Mouse (Mus musculus) CH12.LX (cell line): ENCODE results near the gene Galnt14. TPM values are rescaled to one million over a fixed set of nuclear protein-coding genes. Genes with fewer than 3 reads are reported as not detected.

Experiments
- DNase-seq: peaks from one replicate; pipeline ENCODE4 v3.0.0-alpha.2; 2013; ENCODE audit errors: extremely low read depth
- H3K27ac ChIP-seq: 2 replicates; pipeline ENCODE4 v1.5.1; 2012; ENCODE audit warnings: low read depth, mild to moderate bottlenecking, control low read depth, moderate library complexity; ENCODE audit not compliant: insufficient read depth
- H3K27me3 ChIP-seq: replicated peaks from 2 replicates; pipeline ENCODE3; 2012; ENCODE audit warnings: inconsistent platforms
- H3K36me3 ChIP-seq, 2 experiments: replicated peaks in 1 of 2; 2 replicates each; pipeline versions ENCODE3 to v1.6.1; 2012; ENCODE audit warnings: inconsistent platforms in 1 of 2, low read length in 1 of 2, mild to moderate bottlenecking in 1 of 2, mixed read lengths in 1 of 2, moderate library complexity in 1 of 2; ENCODE audit not compliant: control insufficient read depth in 1 of 2, insufficient read depth in 1 of 2
- H3K4me1 ChIP-seq, 2 experiments: 2 replicates each; pipeline ENCODE4 v1.6.1; 2012; ENCODE audit warnings: inconsistent platforms in 1 of 2, moderate library complexity in 1 of 2; ENCODE audit not compliant: insufficient read depth in 2 of 2, control insufficient read depth in 1 of 2
- H3K4me2 ChIP-seq: 2 replicates; pipeline ENCODE4 v1.6.1; 2012; ENCODE audit warnings: low read depth, mild to moderate bottlenecking, control low read depth; ENCODE audit not compliant: poor library complexity, insufficient read depth, severe bottlenecking
- H3K4me3 ChIP-seq, 3 experiments: fragments of 150-350 bp in 1 of 3; sonication (generic) in 1 of 3; replicated peaks in 1 of 3; 2 replicates each; pipeline versions ENCODE3 to v1.5.1; 2011 to 2012; ENCODE audit warnings: low read depth in 2 of 3, low read length in 2 of 3, mild to moderate bottlenecking in 2 of 3, moderate library complexity in 2 of 3, control low read depth in 1 of 3, improper control_type of control experiment in 1 of 3, inconsistent platforms in 1 of 3, mixed read lengths in 1 of 3; ENCODE audit not compliant: poor library complexity in 1 of 3
- H3K79me2 ChIP-seq: replicated peaks from 2 replicates; pipeline ENCODE4 v1.6.1; 2012; ENCODE audit warnings: mild to moderate bottlenecking, moderate library complexity; ENCODE audit not compliant: control insufficient read depth, poor library complexity, insufficient read depth, severe bottlenecking; ENCODE audit errors: extremely low read depth
- H3K9ac ChIP-seq: 2 replicates; pipeline ENCODE4 v1.6.1; 2012; ENCODE audit warnings: low read depth, mild to moderate bottlenecking, control low read depth, moderate library complexity; ENCODE audit not compliant: insufficient read depth
- H3K9me3 ChIP-seq: replicated peaks from 2 replicates; pipeline ENCODE3; 2012; ENCODE audit warnings: low read length, inconsistent platforms, mixed read lengths
- BHLHE40 ChIP-seq: IDR thresholded peaks from 2 replicates; pipeline ENCODE4 v1.6.1; 2011; ENCODE audit warnings: mild to moderate bottlenecking, low read depth, low read length, improper control_type of control experiment
- CHD1 ChIP-seq: IDR thresholded peaks from 2 replicates; pipeline ENCODE4 v1.6.1; 2012; ENCODE audit warnings: low read depth, low read length, improper control_type of control experiment, inconsistent platforms
- CHD2 ChIP-seq: IDR thresholded peaks from 2 replicates; pipeline ENCODE4 v1.6.1; 2011; ENCODE audit warnings: low read length, improper control_type of control experiment
- E2F4 ChIP-seq: IDR thresholded peaks from 2 replicates; pipeline ENCODE4 v1.6.1; 2011; ENCODE audit warnings: low read depth, low read length, improper control_type of control experiment; ENCODE audit not compliant: insufficient replicate concordance
- GABPA ChIP-seq: IDR thresholded peaks from 2 replicates; pipeline ENCODE4 v1.6.1; 2012; ENCODE audit warnings: low read depth, low read length, improper control_type of control experiment, inconsistent platforms; ENCODE audit not compliant: insufficient replicate concordance
- JUN ChIP-seq: IDR thresholded peaks from 2 replicates; pipeline ENCODE4 v1.6.1; 2011; ENCODE audit warnings: low read depth, mild to moderate bottlenecking, low read length, improper control_type of control experiment, moderate library complexity; ENCODE audit not compliant: insufficient read depth
- MAFK ChIP-seq: IDR thresholded peaks from 2 replicates; pipeline ENCODE4 v1.6.1; 2011; ENCODE audit warnings: low read length, improper control_type of control experiment; ENCODE audit not compliant: insufficient replicate concordance
- MAX ChIP-seq: IDR thresholded peaks from 2 replicates; pipeline ENCODE4 v1.6.1; 2011; ENCODE audit warnings: low read length, improper control_type of control experiment
- MAZ ChIP-seq: IDR thresholded peaks from 2 replicates; pipeline ENCODE4 v1.6.1; 2012; ENCODE audit warnings: low read depth, mild to moderate bottlenecking, inconsistent platforms, low read length, improper control_type of control experiment, moderate library complexity
- MEF2A ChIP-seq: IDR thresholded peaks from 2 replicates; pipeline ENCODE4 v1.6.1; 2014; ENCODE audit warnings: low read depth, mild to moderate bottlenecking, inconsistent platforms, low read length, improper control_type of control experiment, borderline replicate concordance
- MYC ChIP-seq: IDR thresholded peaks from 2 replicates; pipeline ENCODE4 v1.6.1; 2011; ENCODE audit warnings: low read depth, mild to moderate bottlenecking, improper control_type of control experiment, low read length
- NRF1 ChIP-seq: IDR thresholded peaks from 2 replicates; pipeline ENCODE4 v1.6.1; 2014; ENCODE audit warnings: low read depth, mild to moderate bottlenecking, inconsistent platforms, low read length, improper control_type of control experiment, moderate library complexity
- PAX5 ChIP-seq: IDR thresholded peaks from 2 replicates; pipeline ENCODE4 v1.6.1; 2012; ENCODE audit warnings: low read length, inconsistent platforms, mixed read lengths
- POLR2AphosphoS2 ChIP-seq: IDR thresholded peaks from 2 replicates; pipeline ENCODE4 v1.6.1; 2011; ENCODE audit warnings: low read depth, low read length, improper control_type of control experiment
- RCOR1 ChIP-seq: conservative IDR thresholded peaks from 2 replicates; pipeline ENCODE4 v1.6.1; 2012; ENCODE audit warnings: low read depth, mild to moderate bottlenecking, inconsistent platforms, low read length, improper control_type of control experiment
- SIN3A ChIP-seq: IDR thresholded peaks from 2 replicates; pipeline ENCODE4 v1.6.1; 2012; ENCODE audit warnings: low read length, improper control_type of control experiment, inconsistent platforms
- USF1 ChIP-seq: IDR thresholded peaks from 2 replicates; pipeline ENCODE4 v1.6.1; 2014; ENCODE audit warnings: low read depth, mild to moderate bottlenecking, inconsistent platforms, low read length, improper control_type of control experiment
- USF2 ChIP-seq: conservative IDR thresholded peaks from 2 replicates; pipeline ENCODE4 v1.6.1; 2011; ENCODE audit warnings: low read depth, low read length, improper control_type of control experiment
- ZC3H11A ChIP-seq: IDR thresholded peaks from 2 replicates; pipeline ENCODE4 v1.6.1; 2012; ENCODE audit warnings: low read depth, mild to moderate bottlenecking, inconsistent platforms, low read length, improper control_type of control experiment
- ZKSCAN1 ChIP-seq: IDR thresholded peaks from 2 replicates; pipeline ENCODE4 v1.6.1; 2012; ENCODE audit warnings: low read depth, inconsistent platforms, low read length, improper control_type of control experiment, borderline replicate concordance
- dilution Hi-C: fragments of 300-500 bp; cut with MboI; formaldehyde crosslinking; loops from 2 replicates; pipeline ENCODE4 v1.14.3; 2020; ENCODE audit warnings: low sequenced_read_pairs; ENCODE audit not compliant: extremely low pct_unique_long_range_greater_than_20kb, extremely low pct_ligation_motif_present
- in situ Hi-C: fragments of 300-500 bp; cut with MboI; formaldehyde crosslinking; loops from 3 replicates; pipeline ENCODE4 v1.14.3; 2019; ENCODE audit warnings: low sequenced_read_pairs, low pct_ligation_motif_present, low pct_unique_long_range_greater_than_20kb, mixed read lengths
- polyA plus RNA-seq: library from polyadenylated mRNA; unstranded; fragments of >175 nt; gene quantifications from 2 replicates; pipeline ENCODE4 v1.2.1, GENCODE M21; 2012; ENCODE audit warnings: low read depth; ENCODE audit not compliant: insufficient read length
- total RNA-seq, 2 experiments: library from RNA; depleted of rRNA; stranded (reverse); fragments of 300-350 nt in 1 of 2; fragments of >200 nt in 1 of 2; gene quantifications; 2 replicates each; pipeline ENCODE4 v1.2.3; 2012 to 2014

Galnt14 gene
- total and polyA plus RNA-seq, 3 experiments, result 1.0 to 5.8 (median 2.4) TPM

- TF ChIP-seq NRF1 (no peak), MAX (no peak), RCOR1 (no peak), E2F4 (no peak), MAZ (no peak), ZKSCAN1 (no peak), CHD1 (no peak), BHLHE40 (no peak), USF2 (no peak), USF1 (no peak), CHD2 (no peak), MAFK (no peak), MEF2A (no peak), SIN3A (no peak), PAX5 (no peak), GABPA (no peak), JUN (no peak), MYC (no peak), POLR2AphosphoS2 (no peak), ZC3H11A (no peak)
- TF ChIP-seq, all 38 proteins: peak for 0
- Histone ChIP-seq H3K9ac (no peak overlapping the region), H3K9me3 (no peaks in the 10 kb centered on the region), H3K4me3 (no peak overlapping the region), H3K36me3 (no peaks in the 10 kb centered on the region), H3K4me2 (no peak overlapping the region), H3K79me2 (no peaks in the 10 kb centered on the region), H3K27ac (no peak overlapping the region), H3K27me3 (no peaks in the 10 kb centered on the region), H3K4me1 (peaks cover 0 to 4% of the 10 kb centered on the region in 2 experiments; a peak in 2 of 4 replicates)
- DNase-seq, result no peak
- dilution Hi-C loops, result no loop called here
- in situ Hi-C loops, result no loop called here
These were observed 47.0 kb downstream of the Galnt14 start for GRCm38 (mm10) chr17:73663237-73663636.

GRCm38 (mm10) chr17:73658731-73659445 is 51.4 kb downstream of the Galnt14 start:
- Histone ChIP-seq H3K4me1 (peaks cover 0 to 9% of the 10 kb centered on the region in 2 experiments; a peak in 2 of 4 replicates), H3K79me2 (no peaks in the 10 kb centered on the region), H3K4me3 (no peak overlapping the region), H3K9ac (no peak overlapping the region), H3K9me3 (no peaks in the 10 kb centered on the region), H3K27ac (no peak overlapping the region), H3K36me3 (no peaks in the 10 kb centered on the region), H3K27me3 (no peaks in the 10 kb centered on the region), H3K4me2 (no peak overlapping the region)
- no peak for TF ChIP-seq NRF1
- no peak for TF ChIP-seq MAZ
- dilution Hi-C loops, result no loop called here
- in situ Hi-C loops, result no loop called here
- DNase-seq, result no peak
